Comparison of ENCODE assay signal across 25 mouse cellular contexts in genomic region chr1:103360701-103361100, GRCm38 (mm10).
DNase-seq lines count a peak whose midpoint lies in the region; ATAC-seq and TF ChIP-seq lines count a peak whose summit lies in the region.
"Had no signal": no experiment of that assay in that cellular context is flagged by ENCODE, and none has a peak within 500 bp of the region (broad histone marks: within the 10 kb centered on the region; RNA-seq: fewer than 3 reads in every experiment).

No protein-coding gene starts in this region.

- TF ChIP-seq EP300 in CH12.LX (IDR thresholded peaks at IDR 0.05; ENCODE audit: low read length) (no peak), MEL (IDR thresholded peaks at IDR 0.05; ENCODE audit: low read depth in 1 of 2, low read length in 2 of 2) (no peak)

- TF ChIP-seq POLR2A in CH12.LX (IDR thresholded peaks at IDR 0.05; ENCODE audit: low read depth, low read length), result no peak
- TF ChIP-seq POLR2A in MEL (IDR thresholded peaks at IDR 0.05; ENCODE audit: control insufficient read depth in 1 of 2, insufficient read depth in 1 of 2, low read depth in 1 of 2, low read length in 2 of 2, poor library complexity in 1 of 2), result no peak

- no peaks in the 10 kb centered on the region for H3K36me3 ChIP-seq in CH12.LX (replicated peaks in 1 of 2; ENCODE audit: control insufficient read depth in 1 of 2, insufficient read depth in 1 of 2, low read length in 1 of 2)
- H3K36me3 ChIP-seq in MEL (ENCODE audit: control insufficient read depth in 1 of 2, insufficient read depth in 2 of 2, low read length in 2 of 2), result no peaks in the 10 kb centered on the region
- no peaks in the 10 kb centered on the region for H3K36me3 ChIP-seq in forebrain, embryonic 14.5 days (ENCODE audit: control insufficient read depth, insufficient read depth, low read length)
- no peaks in the 10 kb centered on the region for H3K36me3 ChIP-seq in intestine, embryonic 16.5 days (ENCODE audit: control insufficient read depth, insufficient read depth, low read length)
- H3K36me3 ChIP-seq: G1E had no signal

- TF ChIP-seq RAD21 in CH12.LX (IDR thresholded peaks at IDR 0.05; ENCODE audit: low read depth, low read length), result no peak
- TF ChIP-seq RAD21 in MEL (IDR thresholded peaks at IDR 0.05; ENCODE audit: low read depth, low read length), result no peak

- peaks cover 22% of the 10 kb centered on the region for H3K9me3 ChIP-seq in CH12.LX (replicated peaks; ENCODE audit: low read length)
- no peaks in the 10 kb centered on the region for H3K9me3 ChIP-seq in MEL (replicated peaks; ENCODE audit: insufficient read depth, low read length)
- H3K9me3 ChIP-seq in forebrain, embryonic 14.5 days (replicated peaks; ENCODE audit: control insufficient read depth, low read length), result no peaks in the 10 kb centered on the region
- no peaks in the 10 kb centered on the region for H3K9me3 ChIP-seq in intestine, embryonic 16.5 days (ENCODE audit: control insufficient read depth, low read length)

- in situ Hi-C loops in CH12.LX (cut with MboI; ENCODE audit: low pct_ligation_motif_present, low pct_unique_long_range_greater_than_20kb, low sequenced_read_pairs), result no loop called here

- no peak overlapping the region; the same call in 1 of the 2 replicates for H3K4me2 ChIP-seq in CH12.LX (ENCODE audit: insufficient read depth, low read depth, poor library complexity, severe bottlenecking)
- no peak overlapping the region for H3K4me2 ChIP-seq in forebrain, embryonic 14.5 days (ENCODE audit: low read length)
- H3K4me2 ChIP-seq in intestine, embryonic 16.5 days (ENCODE audit: low read depth, low read length), result no peak overlapping the region

- no peak for TF ChIP-seq CTCF in CH12.LX (conservative IDR thresholded peaks at IDR 0.05 in 1 of 2, IDR thresholded peaks at IDR 0.05 in 1 of 2; ENCODE audit: low read depth in 2 of 2, low read length in 2 of 2)
- no peak for TF ChIP-seq CTCF in MEL (IDR thresholded peaks at IDR 0.05 in 2 of 3, conservative IDR thresholded peaks at IDR 0.05 in 1 of 3; ENCODE audit: control insufficient read depth in 1 of 3, insufficient read depth in 1 of 3, low read depth in 2 of 3, low read length in 3 of 3, poor library complexity in 1 of 3, severe bottlenecking in 1 of 3)

- no peak overlapping the region for H3K27ac ChIP-seq in CH12.LX (ENCODE audit: insufficient read depth, low read depth)
- no peak overlapping the region for H3K27ac ChIP-seq in MEL (ENCODE audit: control insufficient read depth, low read depth, low read length)
- no peak overlapping the region for H3K27ac ChIP-seq in forebrain, embryonic 14.5 days (ENCODE audit: low read depth, low read length)
- H3K27ac ChIP-seq in intestine, embryonic 16.5 days (ENCODE audit: low read length), result no peak overlapping the region

- H3K4me1 ChIP-seq in CH12.LX (ENCODE audit: control insufficient read depth in 1 of 2, insufficient read depth in 2 of 2) (no peaks in the 10 kb centered on the region), MEL (ENCODE audit: control insufficient read depth in 1 of 2, insufficient read depth in 2 of 2, low read length in 2 of 2) (no peaks in the 10 kb centered on the region)
- H3K4me1 ChIP-seq in forebrain, embryonic 14.5 days (ENCODE audit: control insufficient read depth, insufficient read depth, low read length), result no peaks in the 10 kb centered on the region
- no peaks in the 10 kb centered on the region for H3K4me1 ChIP-seq in intestine, embryonic 16.5 days (ENCODE audit: control insufficient read depth, insufficient read depth, low read length)

- no peak overlapping the region for H3K4me3 ChIP-seq in CH12.LX (replicated peaks in 1 of 3; ENCODE audit: low read depth in 2 of 3, low read length in 2 of 3, poor library complexity in 1 of 3)
- no peak overlapping the region for H3K4me3 ChIP-seq in MEL (ENCODE audit: control insufficient read depth in 1 of 2, insufficient read depth in 1 of 2, low read depth in 2 of 2, low read length in 2 of 2)
- H3K4me3 ChIP-seq in forebrain, embryonic 14.5 days (ENCODE audit: low read depth, low read length), result no peak overlapping the region
- H3K4me3 ChIP-seq in intestine, embryonic 16.5 days (ENCODE audit: low read length), result no peak overlapping the region

- 93% methylated on average over 7 of the region's 7 CpGs for WGBS in forebrain, embryonic 14.5 days
- 95% methylated on average over 7 of the region's 7 CpGs for WGBS in intestine, embryonic 16.5 days

- ATAC-seq in forebrain, embryonic 14.5 days, result no peak
- ATAC-seq in intestine, embryonic 16.5 days, result no peak
- ATAC-seq: activated CD4-positive, CD25-positive, alpha-beta regulatory T cell, adult 4 months; CD4-positive, CD25-positive, alpha-beta regulatory T cell, adult 4 months; Patski had no signal

- peak; percentile 4 for DNase-seq in CD4-positive helper T cell, adult 2 months (ENCODE audit: low read depth, low spot score)
- DNase-seq in CH12.LX (ENCODE audit: extremely low read depth) (no peak), MEL (ENCODE audit: low read depth, low spot score) (no peak), MN1 (ENCODE audit: low spot score) (no peak)
- peak; percentile 29 for DNase-seq in induced T-regulatory cell, adult 2 months (ENCODE audit: low read depth)
- DNase-seq in forebrain, embryonic 14.5 days (ENCODE audit: low spot score), result no peak
- DNase-seq in urinary bladder, adult 18-20 months (ENCODE audit: low spot score in 2 of 2), result no peak
- DNase-seq: adrenal gland, adult 2 months; adrenal gland, adult 8-10 months; adrenal gland, postnatal 10 days; adrenal gland, postnatal 14 days; adrenal gland, postnatal 25 days; adrenal gland, postnatal 36 days; B cell, adult 2 months; cerebellum, adult 11 months; cerebellum, adult 11-12 months; cerebellum, adult 18-20 months; cerebellum, adult 2 months; cerebellum, adult 8-10 months; cerebellum, adult 9-10 months had no signal

- H3K9ac ChIP-seq in CH12.LX (ENCODE audit: insufficient read depth, low read depth), result no peak overlapping the region
- no peak overlapping the region for H3K9ac ChIP-seq in MEL (ENCODE audit: control insufficient read depth, low read depth, low read length, poor library complexity, severe bottlenecking)
- H3K9ac ChIP-seq in forebrain, embryonic 14.5 days (ENCODE audit: low read length), result no peak overlapping the region
- no peak overlapping the region for H3K9ac ChIP-seq in intestine, embryonic 16.5 days (ENCODE audit: low read depth, low read length)

- no peaks in the 10 kb centered on the region for H3K27me3 ChIP-seq in CH12.LX (replicated peaks)
- no peaks in the 10 kb centered on the region for H3K27me3 ChIP-seq in MEL (ENCODE audit: control insufficient read depth in 1 of 2, insufficient read depth in 2 of 2, low read length in 2 of 2)
- H3K27me3 ChIP-seq in forebrain, embryonic 14.5 days (replicated peaks; ENCODE audit: control insufficient read depth, insufficient read depth, low read length), result no peaks in the 10 kb centered on the region
- no peaks in the 10 kb centered on the region for H3K27me3 ChIP-seq in intestine, embryonic 16.5 days (replicated peaks; ENCODE audit: control insufficient read depth, insufficient read depth, low read length)
- H3K27me3 ChIP-seq: Patski had no signal

- no peaks in the 10 kb centered on the region for H3K79me2 ChIP-seq in CH12.LX (replicated peaks; ENCODE audit: control insufficient read depth, extremely low read depth, insufficient read depth, poor library complexity, severe bottlenecking)
- H3K79me2 ChIP-seq in MEL (ENCODE audit: control insufficient read depth, insufficient read depth, low read length, poor library complexity), result no peaks in the 10 kb centered on the region

- dilution Hi-C loops in CH12.LX (cut with MboI; ENCODE audit: extremely low pct_ligation_motif_present, extremely low pct_unique_long_range_greater_than_20kb, low sequenced_read_pairs), result no loop called here

TF ChIP-seq in CH12.LX, 34 proteins besides CTCF, POLR2A, EP300 and RAD21:
- TF ChIP-seq ETS1 (conservative IDR thresholded peaks at IDR 0.05; ENCODE audit: low read depth, low read length), result peak; percentile 74
- TF ChIP-seq USF1 (IDR thresholded peaks at IDR 0.05; ENCODE audit: low read depth, low read length), result no peak

TF ChIP-seq in MEL, 35 proteins besides CTCF, POLR2A, EP300 and RAD21:
- no peak for TF ChIP-seq HCFC1 (IDR thresholded peaks at IDR 0.05; ENCODE audit: low read depth, low read length)
- peak; percentile 69 for TF ChIP-seq ETS1 (IDR thresholded peaks at IDR 0.05; ENCODE audit: low read depth, low read length)

Comparison
In these comparisons a context has a peak if more than half of its experiments do, and no peak if none do; other contexts are left out.
1. DNase-seq: peak in CD4-positive helper T cell, adult 2 months (single experiment) and induced T-regulatory cell, adult 2 months (single experiment); none in CH12.LX (single experiment), MEL (single experiment), MN1 (single experiment), forebrain, embryonic 14.5 days (single experiment) and urinary bladder, adult 18-20 months (0 of 2).